Mouse (Mus musculus): ENCODE data around the gene Pdcd1lg2. TPM values are rescaled to one million over a fixed set of nuclear protein-coding genes. Genes with fewer than 3 reads are reported as not detected.

Pdcd1lg2 gene
- polyA plus RNA-seq, 1 experiment, result 0.19 TPM

DNA sequence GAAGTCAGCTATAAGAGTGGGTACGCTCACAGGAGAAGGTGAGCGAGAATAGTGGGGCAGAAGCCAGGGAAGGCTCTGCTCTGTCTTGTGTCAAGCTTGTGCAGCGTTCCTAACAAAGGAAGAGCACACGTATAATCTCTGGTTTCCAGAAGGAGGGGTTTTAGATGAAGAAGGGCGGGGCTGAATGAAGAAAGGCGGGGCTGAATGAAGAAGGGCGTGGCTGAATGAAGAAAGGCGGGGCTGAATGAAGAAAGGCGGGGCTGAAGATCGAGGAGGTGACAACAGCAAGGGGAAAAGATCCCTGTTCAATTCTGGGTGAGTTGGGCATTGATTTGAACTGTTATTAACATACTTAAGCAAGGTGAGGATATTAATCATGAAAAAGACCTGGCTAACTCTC, 105.3 kb downstream of the Pdcd1lg2 start:
- Histone ChIP-seq H3K27ac (ENCODE audit: control insufficient read depth, insufficient read depth, low read depth, low read length) (no peak overlapping the region), H3K36me3 (ENCODE audit: control insufficient read depth, insufficient read depth, low read length) (no peaks in the 10 kb centered on the region; the same call in 1 of the 2 replicates), H3K4me3 (ENCODE audit: control insufficient read depth, low read depth, low read length) (no peak overlapping the region), H3K27me3 (ENCODE audit: control insufficient read depth, insufficient read depth, low read length) (no peaks in the 10 kb centered on the region), H3K4me1 (ENCODE audit: control insufficient read depth, insufficient read depth, low read length) (peaks cover 3% of the 10 kb centered on the region; the same call in 1 of the 2 replicates)
- no peak for TF ChIP-seq CTCF (IDR thresholded peaks at IDR 0.05; ENCODE audit: control insufficient read depth, insufficient read depth, insufficient replicate concordance, low read depth, low read length)
- TF ChIP-seq POLR2A (IDR thresholded peaks at IDR 0.05; ENCODE audit: control insufficient read depth, low read depth, low read length), result no peak

DNA sequence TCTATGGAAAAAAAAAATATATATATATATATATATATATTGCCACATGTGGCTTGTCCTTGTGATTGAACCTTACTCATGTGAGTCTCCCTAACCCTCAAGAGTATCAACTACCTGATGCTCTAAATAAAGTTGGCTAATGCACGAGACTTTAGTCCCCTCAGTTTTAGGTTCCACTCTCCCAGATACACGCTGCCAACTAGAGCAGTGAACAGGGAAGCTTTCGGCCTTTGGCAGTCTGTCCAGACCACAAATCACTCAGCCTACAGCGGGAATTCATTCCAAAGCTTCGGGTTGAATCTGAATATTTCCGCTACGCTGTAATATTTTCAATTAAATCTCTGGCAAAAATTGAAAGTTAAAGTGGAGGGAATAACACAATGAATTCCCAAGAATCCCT, 107.7 kb downstream of the Pdcd1lg2 start:
- no peaks in the 10 kb centered on the region for H3K27me3 ChIP-seq (ENCODE audit: control insufficient read depth, insufficient read depth, low read length)
- no peak overlapping the region for H3K27ac ChIP-seq (ENCODE audit: control insufficient read depth, insufficient read depth, low read depth, low read length)
- no peak overlapping the region for H3K4me3 ChIP-seq (ENCODE audit: control insufficient read depth, low read depth, low read length)
- TF ChIP-seq POLR2A (IDR thresholded peaks at IDR 0.05; ENCODE audit: control insufficient read depth, low read depth, low read length) (no peak), CTCF (IDR thresholded peaks at IDR 0.05; ENCODE audit: control insufficient read depth, insufficient read depth, insufficient replicate concordance, low read depth, low read length) (no peak)
- no peaks in the 10 kb centered on the region; the same call in 1 of the 2 replicates for H3K36me3 ChIP-seq (ENCODE audit: control insufficient read depth, insufficient read depth, low read length)
- peaks cover 8% of the 10 kb centered on the region for H3K4me1 ChIP-seq (ENCODE audit: control insufficient read depth, insufficient read depth, low read length)

DNA sequence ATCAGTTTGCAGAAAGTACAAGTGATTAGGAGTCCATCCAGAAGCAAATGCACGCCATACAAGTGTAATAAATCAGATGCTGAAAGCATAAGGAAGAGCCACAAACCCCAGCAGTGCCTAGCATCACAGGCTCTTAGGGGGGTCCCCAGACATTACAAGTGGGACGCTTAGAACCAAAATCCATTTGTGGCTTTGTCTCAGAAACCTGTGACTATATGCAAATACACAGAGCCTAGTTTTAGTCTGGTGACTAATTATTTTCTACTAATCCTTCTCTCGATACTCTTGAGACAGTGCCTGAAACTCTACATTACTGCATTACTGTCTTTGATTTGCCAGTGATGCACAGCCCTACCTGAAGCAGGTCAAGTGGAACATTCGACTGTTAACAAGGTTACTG, 108.2 kb downstream of the Pdcd1lg2 start:
- H3K27ac ChIP-seq (ENCODE audit: control insufficient read depth, insufficient read depth, low read depth, low read length), result no peak overlapping the region
- peaks cover 8% of the 10 kb centered on the region for H3K4me1 ChIP-seq (ENCODE audit: control insufficient read depth, insufficient read depth, low read length)
- TF ChIP-seq POLR2A (IDR thresholded peaks at IDR 0.05; ENCODE audit: control insufficient read depth, low read depth, low read length), result no peak
- TF ChIP-seq CTCF (IDR thresholded peaks at IDR 0.05; ENCODE audit: control insufficient read depth, insufficient read depth, insufficient replicate concordance, low read depth, low read length), result no peak
- H3K36me3 ChIP-seq (ENCODE audit: control insufficient read depth, insufficient read depth, low read length), result no peaks in the 10 kb centered on the region; the same call in 1 of the 2 replicates
- no peak overlapping the region for H3K4me3 ChIP-seq (ENCODE audit: control insufficient read depth, low read depth, low read length)
- H3K27me3 ChIP-seq (ENCODE audit: control insufficient read depth, insufficient read depth, low read length), result no peaks in the 10 kb centered on the region

Other genes with a start within 250 kb of the Pdcd1lg2 start
- gene Jak2, start 159.1 kb upstream of the Pdcd1lg2 start, polyA plus RNA-seq (2012; rRNA removed), result 1.7 TPM in 2 replicates
- 248 and 302 TPM in 2 replicates for gene Insl6, start 85.6 kb upstream of the Pdcd1lg2 start, polyA plus RNA-seq (2012; rRNA removed)
- gene Rln1, start 76.2 kb upstream of the Pdcd1lg2 start, polyA plus RNA-seq (2012; rRNA removed), result not detected in 2 replicates
- gene Plgrkt, start 43.5 kb upstream of the Pdcd1lg2 start, polyA plus RNA-seq (2012; rRNA removed), result 4.9 TPM in 2 replicates
- 0.88 and 1.3 TPM in 2 replicates for gene Cd274, start 43.5 kb upstream of the Pdcd1lg2 start, polyA plus RNA-seq (2012; rRNA removed)
- 4.6 and 5.2 TPM in 2 replicates for gene Ric1, start 111.4 kb downstream of the Pdcd1lg2 start, polyA plus RNA-seq (2012; rRNA removed)
- 14.7 and 18.9 TPM in 2 replicates for gene Ermp1, start 237.5 kb downstream of the Pdcd1lg2 start, polyA plus RNA-seq (2012; rRNA removed)

Measured in testis, adult 2 months (tissue).